ENCODE assay signal across 31 mouse cellular contexts in the genomic region with DNA sequence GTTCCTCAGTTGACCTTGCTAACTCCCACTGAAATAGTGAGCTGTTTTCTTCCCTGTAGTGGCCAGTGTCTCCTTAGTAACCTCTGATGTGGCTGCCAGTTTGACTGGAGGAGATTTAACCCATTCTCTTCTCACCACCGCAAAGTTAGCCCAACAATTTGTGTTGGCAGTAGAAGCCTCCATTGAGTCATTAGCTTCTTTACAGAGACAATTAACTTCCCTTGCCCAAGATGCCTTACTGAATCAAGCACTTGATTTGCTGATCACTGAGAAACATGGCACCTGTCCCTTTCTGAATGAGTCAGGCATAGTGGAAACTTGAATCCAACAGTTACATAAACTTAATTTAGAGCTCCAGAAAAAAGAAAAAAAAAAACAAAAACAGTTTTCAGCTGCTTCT. TPM values are rescaled to one million over a fixed set of nuclear protein-coding genes. Genes with fewer than 3 reads are reported as not detected.
DNase-seq lines count a peak whose midpoint lies in the region; ATAC-seq and TF ChIP-seq lines count a peak whose summit lies in the region.
"Had no signal": no experiment of that assay in that cellular context is flagged by ENCODE, and none has a peak within 500 bp of the region (broad histone marks: within the 10 kb centered on the region; RNA-seq: fewer than 3 reads in every experiment).

No protein-coding gene starts in this region.

- no peak overlapping the region for H3K4me2 ChIP-seq in hindbrain, postnatal 0 days (ENCODE audit: low read depth, low read length)
- no peak overlapping the region for H3K4me2 ChIP-seq in hindbrain, embryonic 16.5 days (ENCODE audit: low read length)
- H3K4me2 ChIP-seq in CH12.LX (ENCODE audit: insufficient read depth, low read depth, poor library complexity, severe bottlenecking): no peak overlapping the region
- H3K4me2 ChIP-seq: forebrain, embryonic 15.5 days; hindbrain, embryonic 13.5 days; kidney, embryonic 15.5 days had no signal

- no peak overlapping the region for H3K27ac ChIP-seq in hindbrain, postnatal 0 days
- no peak overlapping the region for H3K27ac ChIP-seq in hindbrain, embryonic 16.5 days (ENCODE audit: low read depth, low read length)
- H3K27ac ChIP-seq in CH12.LX (ENCODE audit: insufficient read depth, low read depth): no peak overlapping the region
- H3K27ac ChIP-seq: forebrain, embryonic 10.5 days; forebrain, embryonic 15.5 days; heart, embryonic 10.5 days; hindbrain, embryonic 13.5 days; kidney, embryonic 15.5 days; layer of hippocampus, adult 2 months; liver, embryonic 14.5 days; midbrain, embryonic 10.5 days had no signal

- TF ChIP-seq EP300 in CH12.LX (IDR thresholded peaks at IDR 0.05; ENCODE audit: low read length): no peak

- no peak for TF ChIP-seq POLR2A in CH12.LX (IDR thresholded peaks at IDR 0.05; ENCODE audit: low read depth, low read length)
- no peak for TF ChIP-seq POLR2A in brain, embryonic 14.5 days (IDR thresholded peaks at IDR 0.05; ENCODE audit: borderline replicate concordance, extremely low read depth, insufficient read depth, insufficient read length, poor library complexity, severe bottlenecking)

- ATAC-seq in hindbrain, postnatal 0 days: no peak
- ATAC-seq in hindbrain, embryonic 16.5 days: no peak
- ATAC-seq: CD4-positive, CD25-positive, alpha-beta regulatory T cell, adult 4 months; forebrain, embryonic 15.5 days; inflammation-experienced regulatory T-cells, adult 6 months; midbrain, embryonic 16.5 days; Patski had no signal

- no peak overlapping the region for H3K9ac ChIP-seq in hindbrain, postnatal 0 days (replicated peaks; ENCODE audit: low read length)
- no peak overlapping the region for H3K9ac ChIP-seq in hindbrain, embryonic 16.5 days (ENCODE audit: low read depth, low read length)
- H3K9ac ChIP-seq in CH12.LX (ENCODE audit: insufficient read depth, low read depth): no peak overlapping the region
- H3K9ac ChIP-seq: forebrain, embryonic 15.5 days; hindbrain, embryonic 13.5 days; kidney, embryonic 15.5 days; liver, embryonic 14.5 days had no signal

- no peaks in the 10 kb centered on the region for H3K36me3 ChIP-seq in hindbrain, postnatal 0 days (ENCODE audit: insufficient read depth, low read length)
- no peaks in the 10 kb centered on the region for H3K36me3 ChIP-seq in hindbrain, embryonic 16.5 days (ENCODE audit: control insufficient read depth, insufficient read depth, low read length)
- H3K36me3 ChIP-seq in CH12.LX (replicated peaks in 1 of 2; ENCODE audit: control insufficient read depth in 1 of 2, insufficient read depth in 1 of 2, low read length in 1 of 2): no peaks in the 10 kb centered on the region
- H3K36me3 ChIP-seq: forebrain, embryonic 10.5 days; forebrain, embryonic 15.5 days; heart, embryonic 10.5 days; hindbrain, embryonic 13.5 days; kidney, embryonic 15.5 days; midbrain, embryonic 10.5 days had no signal

- DNase-seq in adrenal gland, postnatal 14 days: peak; percentile 6
- DNase-seq in adrenal gland, postnatal 25 days: no peak
- peak; percentile 3 for DNase-seq in hindbrain, postnatal 0 days (ENCODE audit: low spot score)
- peak; percentile 6 for DNase-seq in CH12.LX (ENCODE audit: extremely low read depth)
- DNase-seq in brain, embryonic 14.5 days (ENCODE audit: low read depth): peak; percentile 2
- no peak for DNase-seq in embryo, embryonic 11 days
- DNase-seq in kidney, postnatal 36 days: no peak
- DNase-seq: cerebellum, adult 8-10 months; cerebellum, postnatal 25 days; heart, adult 11 months; kidney, adult 18-20 months; kidney, postnatal 25 days; liver; lung, adult 2 months; lung, postnatal 14 days; spleen, adult 18-20 months; thymus, postnatal 14 days had no signal

- no peak for TF ChIP-seq RAD21 in CH12.LX (IDR thresholded peaks at IDR 0.05; ENCODE audit: low read depth, low read length)

- dilution Hi-C loops in CH12.LX (cut with MboI; ENCODE audit: extremely low pct_ligation_motif_present, extremely low pct_unique_long_range_greater_than_20kb, low sequenced_read_pairs): no loop called here

- no peaks in the 10 kb centered on the region for H3K79me2 ChIP-seq in CH12.LX (replicated peaks; ENCODE audit: control insufficient read depth, extremely low read depth, insufficient read depth, poor library complexity, severe bottlenecking)

- H3K27me3 ChIP-seq in hindbrain, postnatal 0 days (ENCODE audit: insufficient read depth, low read length): no peaks in the 10 kb centered on the region
- H3K27me3 ChIP-seq in hindbrain, embryonic 16.5 days (replicated peaks; ENCODE audit: control insufficient read depth, insufficient read depth, low read length): no peaks in the 10 kb centered on the region
- H3K27me3 ChIP-seq in CH12.LX (replicated peaks): no peaks in the 10 kb centered on the region
- H3K27me3 ChIP-seq: forebrain, embryonic 15.5 days; hindbrain, embryonic 13.5 days; kidney, embryonic 15.5 days had no signal

- no peaks in the 10 kb centered on the region for H3K4me1 ChIP-seq in hindbrain, postnatal 0 days (ENCODE audit: insufficient read depth, low read length)
- no peaks in the 10 kb centered on the region for H3K4me1 ChIP-seq in hindbrain, embryonic 16.5 days (ENCODE audit: control insufficient read depth, insufficient read depth, low read depth, low read length)
- H3K4me1 ChIP-seq in CH12.LX (ENCODE audit: control insufficient read depth in 1 of 2, insufficient read depth in 2 of 2): no peaks in the 10 kb centered on the region
- H3K4me1 ChIP-seq: forebrain, embryonic 10.5 days; forebrain, embryonic 15.5 days; heart, embryonic 10.5 days; hindbrain, embryonic 13.5 days; kidney, embryonic 15.5 days; midbrain, embryonic 10.5 days had no signal

- H3K4me3 ChIP-seq in hindbrain, postnatal 0 days (ENCODE audit: low read length): no peak overlapping the region
- H3K4me3 ChIP-seq in hindbrain, embryonic 16.5 days (ENCODE audit: low read length): no peak overlapping the region
- no peak overlapping the region for H3K4me3 ChIP-seq in CH12.LX (replicated peaks in 1 of 3; ENCODE audit: low read depth in 2 of 3, low read length in 2 of 3, poor library complexity in 1 of 3)
- H3K4me3 ChIP-seq: forebrain, embryonic 10.5 days; forebrain, embryonic 15.5 days; heart, embryonic 10.5 days; hindbrain, embryonic 13.5 days; kidney, embryonic 15.5 days; layer of hippocampus, adult 2 months; midbrain, embryonic 10.5 days had no signal

- TF ChIP-seq CTCF in hindbrain, postnatal 0 days (IDR thresholded peaks at IDR 0.05; ENCODE audit: low read depth): no peak
- no peak for TF ChIP-seq CTCF in CH12.LX (conservative IDR thresholded peaks at IDR 0.05 in 1 of 2, IDR thresholded peaks at IDR 0.05 in 1 of 2; ENCODE audit: low read depth in 2 of 2, low read length in 2 of 2)
- TF ChIP-seq CTCF in brain, embryonic 14.5 days (IDR thresholded peaks at IDR 0.05; ENCODE audit: borderline replicate concordance, extremely low read depth, insufficient read depth, insufficient read length): no peak

- H3K9me3 ChIP-seq in hindbrain, postnatal 0 days (ENCODE audit: low read length): no peaks in the 10 kb centered on the region
- H3K9me3 ChIP-seq in hindbrain, embryonic 16.5 days (ENCODE audit: control insufficient read depth, low read length): no peaks in the 10 kb centered on the region
- no peaks in the 10 kb centered on the region for H3K9me3 ChIP-seq in CH12.LX (replicated peaks; ENCODE audit: low read length)
- H3K9me3 ChIP-seq: forebrain, embryonic 10.5 days; forebrain, embryonic 15.5 days; heart, embryonic 10.5 days; hindbrain, embryonic 13.5 days; kidney, embryonic 15.5 days; midbrain, embryonic 10.5 days had no signal

- WGBS in hindbrain, postnatal 0 days: 69% methylated on average over 1 of the region's 1 CpGs
- WGBS in hindbrain, embryonic 16.5 days: 72% methylated on average over 1 of the region's 1 CpGs

- in situ Hi-C loops in CH12.LX (cut with MboI; ENCODE audit: low pct_ligation_motif_present, low pct_unique_long_range_greater_than_20kb, low sequenced_read_pairs): loop anchor here (25.0 kb wide), 1 partner anchor 923 kb away; no protein-coding TSS in a partner anchor

TF ChIP-seq in CH12.LX, 34 proteins besides CTCF, POLR2A, EP300 and RAD21:
- no peak for TF ChIP-seq RCOR1 (conservative IDR thresholded peaks at IDR 0.05; ENCODE audit: low read depth, low read length)
- 0 out of 2 replicates have a peak, but pooled peaks have one; percentile 11 for TF ChIP-seq ZNF384 (IDR thresholded peaks at IDR 0.05; ENCODE audit: low read depth, low read length)
- no peak for TF ChIP-seq ETS1 (conservative IDR thresholded peaks at IDR 0.05; ENCODE audit: low read depth, low read length)
- TF ChIP-seq USF1 (IDR thresholded peaks at IDR 0.05; ENCODE audit: low read depth, low read length): no peak

RNA-seq across cellular contexts. Expression of a gene that starts 40.0 kb away (rescaled TPM):
- 49.0 and 60.8 TPM in 2 replicates for total RNA-seq in adrenal gland, postnatal 14 days (2021)
- 32.0 and 48.7 TPM in 2 replicates for total RNA-seq in adrenal gland, postnatal 25 days (2021)
- 11.8 and 12.9 TPM in 2 replicates for total RNA-seq in hindbrain, postnatal 0 days (2014; rRNA removed)
- 57.0 and 62.6 TPM in 2 replicates for polyA plus RNA-seq in hindbrain, postnatal 0 days (2015; fragmentation: Nextera tagmentation; extraction: Ambion mirVana)
- 25.2 and 35.1 TPM in 2 replicates for polyA plus RNA-seq in hindbrain, embryonic 16.5 days (2015; fragmentation: Nextera tagmentation; extraction: Ambion mirVana)
- total RNA-seq in CH12.LX (2012; rRNA removed) (0.17 and 0.46 TPM in 2 replicates), CH12.LX (2014; rRNA removed) (3.1 and 4.6 TPM in 2 replicates)
- 1.6 and 1.7 TPM in 2 replicates for polyA plus RNA-seq in CH12.LX (2012; ENCODE audit: insufficient read length, low read depth)
- polyA plus RNA-seq in brain, embryonic 14.5 days (2012; rRNA removed): 6.0 and 8.1 TPM in 2 replicates
- total RNA-seq: neutrophil, adult 5-6 weeks had no signal
- polyA plus RNA-seq: Patski had no signal

Comparison
In these comparisons a context has a peak if more than half of its experiments do, and no peak if none do; other contexts are left out.
1. DNase-seq: peak in adrenal gland, postnatal 14 days (single experiment), hindbrain, postnatal 0 days (single experiment), CH12.LX (single experiment) and brain, embryonic 14.5 days (single experiment); none in adrenal gland, postnatal 25 days (single experiment), embryo, embryonic 11 days (single experiment) and kidney, postnatal 36 days (0 of 2).